Mouse (Mus musculus): ENCODE data around the gene Cdc20b. TPM values are rescaled to one million over a fixed set of nuclear protein-coding genes. Genes with fewer than 3 reads are reported as not detected.

Cdc20b gene
- total and polyA plus RNA-seq, 3 experiments, result not detected

DNA sequence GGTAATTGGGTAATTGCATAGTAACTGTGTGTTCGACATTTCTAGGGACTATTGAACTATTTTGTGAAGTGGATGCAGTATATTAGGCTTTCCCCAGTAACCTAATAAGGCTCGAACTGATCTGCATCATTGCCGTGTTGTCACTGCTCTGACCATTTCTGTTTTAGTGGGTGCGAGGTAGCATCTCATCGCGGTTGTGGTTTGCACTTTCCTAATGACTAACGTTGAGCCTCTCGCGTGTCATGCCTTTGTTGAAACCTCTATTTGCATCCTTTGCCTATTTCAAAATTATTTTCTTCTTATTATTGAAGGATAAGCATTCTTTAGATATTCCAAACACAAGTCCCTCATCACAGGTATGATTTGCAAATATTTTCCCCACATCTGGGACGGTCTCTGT lies 69.8 kb downstream of the Cdc20b start:
- Histone ChIP-seq H3K4me3 (ENCODE audit: control insufficient read depth in 1 of 2, insufficient read depth in 1 of 2, low read depth in 2 of 2, low read length in 2 of 2) (no peak overlapping the region), H3K27ac (ENCODE audit: control insufficient read depth, low read depth, low read length) (no peak overlapping the region), H3K36me3 (ENCODE audit: control insufficient read depth in 1 of 2, insufficient read depth in 2 of 2, low read length in 2 of 2) (no peaks in the 10 kb centered on the region), H3K27me3 (ENCODE audit: control insufficient read depth in 1 of 2, insufficient read depth in 2 of 2, low read length in 2 of 2) (no peaks in the 10 kb centered on the region), H3K79me2 (ENCODE audit: control insufficient read depth, insufficient read depth, low read length, poor library complexity) (no peaks in the 10 kb centered on the region), H3K9me3 (replicated peaks; ENCODE audit: insufficient read depth, low read length) (no peaks in the 10 kb centered on the region), H3K4me1 (ENCODE audit: control insufficient read depth in 1 of 2, insufficient read depth in 2 of 2, low read length in 2 of 2) (no peaks in the 10 kb centered on the region), H3K9ac (ENCODE audit: control insufficient read depth, low read depth, low read length, poor library complexity, severe bottlenecking) (no peak overlapping the region)
- no peak for DNase-seq (ENCODE audit: low read depth, low spot score)
- TF ChIP-seq RCOR1 (IDR thresholded peaks at IDR 0.05; ENCODE audit: low read depth, low read length) (no peak), CTCF (IDR thresholded peaks at IDR 0.05 in 2 of 3, conservative IDR thresholded peaks at IDR 0.05 in 1 of 3; ENCODE audit: control insufficient read depth in 1 of 3, insufficient read depth in 1 of 3, low read depth in 2 of 3, low read length in 3 of 3, poor library complexity in 1 of 3, severe bottlenecking in 1 of 3) (no peak), TAL1 (IDR thresholded peaks at IDR 0.05; ENCODE audit: low read length) (no peak), MYB (IDR thresholded peaks at IDR 0.05; ENCODE audit: low read depth, low read length) (no peak), MAX (IDR thresholded peaks at IDR 0.05; ENCODE audit: low read length) (no peak), NRF1 (IDR thresholded peaks at IDR 0.05; ENCODE audit: insufficient read depth, low read depth, low read length, poor library complexity, severe bottlenecking) (no peak), HCFC1 (IDR thresholded peaks at IDR 0.05; ENCODE audit: low read depth, low read length) (no peak), TCF12 (IDR thresholded peaks at IDR 0.05; ENCODE audit: low read depth, low read length) (no peak), UBTF (IDR thresholded peaks at IDR 0.05; ENCODE audit: borderline replicate concordance, insufficient read depth, low read depth, low read length) (no peak), NELFE (IDR thresholded peaks at IDR 0.05; ENCODE audit: low read depth, low read length) (no peak), SMC3 (IDR thresholded peaks at IDR 0.05; ENCODE audit: low read depth, low read length) (no peak), ZNF384 (IDR thresholded peaks at IDR 0.05; ENCODE audit: low read depth, low read length) (no peak), USF1 (IDR thresholded peaks at IDR 0.05; ENCODE audit: low read depth, low read length) (no peak), JUND (IDR thresholded peaks at IDR 0.05; ENCODE audit: low read depth, low read length) (no peak), ELF1 (IDR thresholded peaks at IDR 0.05; ENCODE audit: low read depth, low read length) (no peak), ETS1 (IDR thresholded peaks at IDR 0.05; ENCODE audit: low read depth, low read length) (no peak), MAZ (IDR thresholded peaks at IDR 0.05; ENCODE audit: low read depth, low read length) (no peak)

DNA sequence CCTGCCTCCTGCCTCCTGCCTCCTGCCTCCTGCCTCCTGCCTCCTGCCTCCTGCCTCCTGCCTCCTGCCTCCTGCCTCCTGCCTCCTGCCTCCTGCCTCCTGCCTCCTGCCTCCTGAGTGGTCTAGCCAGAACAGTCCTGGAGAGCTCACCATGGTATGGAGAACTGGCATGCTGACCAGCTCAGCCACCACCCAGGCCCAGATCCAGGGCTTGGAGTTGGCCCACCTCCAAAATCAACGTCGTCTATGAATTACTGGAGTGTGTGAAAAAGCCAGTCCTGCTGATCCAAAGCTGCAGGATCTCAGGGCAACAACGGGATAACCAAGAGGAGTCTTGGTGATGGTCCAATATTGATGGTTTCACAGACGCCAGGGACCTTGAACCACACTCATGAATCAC lies 84.1 kb downstream of the Cdc20b start:
- no peak overlapping the region for H3K9ac ChIP-seq (ENCODE audit: control insufficient read depth, low read depth, low read length, poor library complexity, severe bottlenecking)
- H3K27me3 ChIP-seq (ENCODE audit: control insufficient read depth in 1 of 2, insufficient read depth in 2 of 2, low read length in 2 of 2), result no peaks in the 10 kb centered on the region
- no peaks in the 10 kb centered on the region for H3K36me3 ChIP-seq (ENCODE audit: control insufficient read depth in 1 of 2, insufficient read depth in 2 of 2, low read length in 2 of 2)
- no peak for DNase-seq (ENCODE audit: low read depth, low spot score)
- H3K4me3 ChIP-seq (ENCODE audit: control insufficient read depth in 1 of 2, insufficient read depth in 1 of 2, low read depth in 2 of 2, low read length in 2 of 2), result no peak overlapping the region
- no peaks in the 10 kb centered on the region for H3K9me3 ChIP-seq (replicated peaks; ENCODE audit: insufficient read depth, low read length)
- H3K4me1 ChIP-seq (ENCODE audit: control insufficient read depth in 1 of 2, insufficient read depth in 2 of 2, low read length in 2 of 2), result no peaks in the 10 kb centered on the region
- TF ChIP-seq CHD1 (IDR thresholded peaks at IDR 0.05; ENCODE audit: low read depth, low read length), result no peak
- TF ChIP-seq USF2 (IDR thresholded peaks at IDR 0.05; ENCODE audit: borderline replicate concordance in 1 of 2, insufficient read depth in 1 of 2, low read depth in 1 of 2, low read length in 2 of 2), result no peak
- no peak for TF ChIP-seq MAZ (IDR thresholded peaks at IDR 0.05; ENCODE audit: low read depth, low read length)
- TF ChIP-seq TBP (IDR thresholded peaks at IDR 0.05; ENCODE audit: low read depth, low read length), result no peak
- TF ChIP-seq UBTF (IDR thresholded peaks at IDR 0.05; ENCODE audit: borderline replicate concordance, insufficient read depth, low read depth, low read length), result no peak
- TF ChIP-seq MAFK (IDR thresholded peaks at IDR 0.05; ENCODE audit: borderline replicate concordance, low read depth, low read length), result no peak
- TF ChIP-seq NRF1 (IDR thresholded peaks at IDR 0.05; ENCODE audit: insufficient read depth, low read depth, low read length, poor library complexity, severe bottlenecking), result no peak
- TF ChIP-seq MXI1 (IDR thresholded peaks at IDR 0.05; ENCODE audit: low read depth, low read length), result no peak
- no peak for TF ChIP-seq MEF2A (IDR thresholded peaks at IDR 0.05; ENCODE audit: extremely low read depth, insufficient replicate concordance, low read depth, low read length, poor library complexity, severe bottlenecking)
- no peak for TF ChIP-seq RCOR1 (IDR thresholded peaks at IDR 0.05; ENCODE audit: low read depth, low read length)
- no peaks in the 10 kb centered on the region for H3K79me2 ChIP-seq (ENCODE audit: control insufficient read depth, insufficient read depth, low read length, poor library complexity)
- no peak overlapping the region for H3K27ac ChIP-seq (ENCODE audit: control insufficient read depth, low read depth, low read length)

Data from MEL (cell line).